Mouse (Mus musculus) MEL (cell line): ENCODE data around the gene Tex38. TPM values are rescaled to one million over a fixed set of nuclear protein-coding genes. Genes with fewer than 3 reads are reported as not detected.

ENCODE experiments used
- DNase-seq: peaks from one replicate; pipeline ENCODE4 v3.0.0; 2011; ENCODE audit warnings: low read depth, low spot score
- H3K27ac ChIP-seq: 2 replicates; pipeline ENCODE4 v1.5.1; 2012; ENCODE audit warnings: low read depth, mild to moderate bottlenecking, control low read depth, low read length, moderate library complexity; ENCODE audit not compliant: control insufficient read depth
- H3K27me3 ChIP-seq, 2 experiments: fragments of 150-350 bp in 1 of 2; sonication (generic) in 1 of 2; 2 replicates each; pipeline ENCODE4 v1.6.1; 2012; ENCODE audit warnings: low read length in 2 of 2, mild to moderate bottlenecking in 2 of 2, improper control_type of control experiment in 1 of 2, moderate library complexity in 1 of 2; ENCODE audit not compliant: insufficient read depth in 2 of 2, control insufficient read depth in 1 of 2
- H3K36me3 ChIP-seq, 2 experiments: 2 replicates each; pipeline ENCODE4 v1.6.1; 2012 to 2014; ENCODE audit warnings: low read length in 2 of 2, improper control_type of control experiment in 1 of 2, inconsistent platforms in 1 of 2, mild to moderate bottlenecking in 1 of 2; ENCODE audit not compliant: insufficient read depth in 2 of 2, control insufficient read depth in 1 of 2
- H3K4me1 ChIP-seq, 2 experiments: fragments of 150-350 bp in 1 of 2; sonication (generic) in 1 of 2; 2 replicates each; pipeline ENCODE4 v1.6.1; 2012; ENCODE audit warnings: low read length in 2 of 2, improper control_type of control experiment in 1 of 2, mild to moderate bottlenecking in 1 of 2; ENCODE audit not compliant: insufficient read depth in 2 of 2, control insufficient read depth in 1 of 2
- H3K4me3 ChIP-seq, 2 experiments: fragments of 150-350 bp in 1 of 2; sonication (generic) in 1 of 2; 2 replicates each; pipeline ENCODE4 v1.5.1; 2012; ENCODE audit warnings: low read depth in 2 of 2, low read length in 2 of 2, mild to moderate bottlenecking in 2 of 2, moderate library complexity in 2 of 2, control low read depth in 1 of 2, improper control_type of control experiment in 1 of 2; ENCODE audit not compliant: control insufficient read depth in 1 of 2, insufficient read depth in 1 of 2
- H3K79me2 ChIP-seq: 2 replicates; pipeline ENCODE4 v1.6.1; 2012; ENCODE audit warnings: mild to moderate bottlenecking, low read length, moderate library complexity; ENCODE audit not compliant: control insufficient read depth, poor library complexity, insufficient read depth
- H3K9ac ChIP-seq: 2 replicates; pipeline ENCODE4 v1.6.1; 2012; ENCODE audit warnings: low read depth, mild to moderate bottlenecking, control low read depth, low read length, moderate library complexity; ENCODE audit not compliant: control insufficient read depth, poor library complexity, severe bottlenecking
- H3K9me3 ChIP-seq: fragments of 150-350 bp; sonication (generic); replicated peaks from 2 replicates; pipeline ENCODE4 v1.6.1; 2012; ENCODE audit warnings: mild to moderate bottlenecking, low read length, improper control_type of control experiment, moderate library complexity; ENCODE audit not compliant: insufficient read depth
- BHLHE40 ChIP-seq: IDR thresholded peaks from 2 replicates; pipeline ENCODE4 v1.6.1; 2012; ENCODE audit warnings: low read depth, mild to moderate bottlenecking, inconsistent platforms, low read length, improper control_type of control experiment, borderline replicate concordance
- CHD2 ChIP-seq: IDR thresholded peaks from 2 replicates; pipeline ENCODE4 v1.6.1; 2011; ENCODE audit warnings: low read length, improper control_type of control experiment
- CTCF ChIP-seq, 3 experiments: IDR thresholded peaks in 2 of 3; conservative IDR thresholded peaks in 1 of 3; 2 replicates each; pipeline ENCODE4 v1.5.1; 2011 to 2012; ENCODE audit warnings: low read length in 3 of 3, low read depth in 2 of 3, mild to moderate bottlenecking in 2 of 3, improper control_type of control experiment in 1 of 3, inconsistent platforms in 1 of 3, mixed read lengths in 1 of 3, moderate library complexity in 1 of 3; ENCODE audit not compliant: control insufficient read depth in 1 of 3, insufficient read depth in 1 of 3, poor library complexity in 1 of 3, severe bottlenecking in 1 of 3
- E2F4 ChIP-seq: IDR thresholded peaks from 2 replicates; pipeline ENCODE4 v1.6.1; 2011; ENCODE audit warnings: low read depth, low read length, improper control_type of control experiment, borderline replicate concordance
- EP300 ChIP-seq, 2 experiments: IDR thresholded peaks; 2 replicates each; pipeline ENCODE4 v1.6.1; 2011; ENCODE audit warnings: improper control_type of control experiment in 2 of 2, low read length in 2 of 2, low read depth in 1 of 2, mild to moderate bottlenecking in 1 of 2
- ETS1 ChIP-seq: IDR thresholded peaks from 2 replicates; pipeline ENCODE4 v1.6.1; 2012; ENCODE audit warnings: low read depth, mild to moderate bottlenecking, inconsistent platforms, low read length, improper control_type of control experiment, moderate library complexity
- KAT2A ChIP-seq: conservative IDR thresholded peaks from 2 replicates; pipeline ENCODE4 v1.6.1; 2012; ENCODE audit warnings: low read depth, low read length, improper control_type of control experiment, inconsistent platforms
- MAX ChIP-seq: IDR thresholded peaks from 2 replicates; pipeline ENCODE4 v1.6.1; 2011; ENCODE audit warnings: low read length, improper control_type of control experiment
- MEF2A ChIP-seq: IDR thresholded peaks from 2 replicates; pipeline ENCODE4 v1.6.1; 2014; ENCODE audit warnings: low read depth, mild to moderate bottlenecking, inconsistent platforms, low read length, improper control_type of control experiment; ENCODE audit not compliant: poor library complexity, insufficient replicate concordance, severe bottlenecking; ENCODE audit errors: extremely low read depth
- MYB ChIP-seq: IDR thresholded peaks from 2 replicates; pipeline ENCODE4 v1.6.1; 2011; ENCODE audit warnings: mild to moderate bottlenecking, low read depth, low read length, improper control_type of control experiment
- NRF1 ChIP-seq: IDR thresholded peaks from 2 replicates; pipeline ENCODE4 v1.6.1; 2014; ENCODE audit warnings: low read depth, mild to moderate bottlenecking, inconsistent platforms, low read length, improper control_type of control experiment, moderate library complexity; ENCODE audit not compliant: poor library complexity, insufficient read depth, severe bottlenecking
- POLR2AphosphoS2 ChIP-seq: IDR thresholded peaks from 2 replicates; pipeline ENCODE4 v1.6.1; 2011; ENCODE audit warnings: low read length, improper control_type of control experiment
- TAL1 ChIP-seq: IDR thresholded peaks from 2 replicates; pipeline ENCODE4 v1.6.1; 2012; ENCODE audit warnings: mild to moderate bottlenecking, inconsistent platforms, low read length, moderate library complexity, mixed read lengths
- TBP ChIP-seq: IDR thresholded peaks from 2 replicates; pipeline ENCODE4 v1.8.0; 2011; ENCODE audit warnings: low read depth, low read length, improper control_type of control experiment
- UBTF ChIP-seq: IDR thresholded peaks from 2 replicates; pipeline ENCODE4 v1.6.1; 2012; ENCODE audit warnings: low read depth, mild to moderate bottlenecking, inconsistent platforms, low read length, improper control_type of control experiment, moderate library complexity, borderline replicate concordance; ENCODE audit not compliant: insufficient read depth
- USF1 ChIP-seq: IDR thresholded peaks from 2 replicates; pipeline ENCODE4 v1.6.1; 2014; ENCODE audit warnings: low read depth, mild to moderate bottlenecking, inconsistent platforms, low read length, improper control_type of control experiment, moderate library complexity
- ZNF384 ChIP-seq: IDR thresholded peaks from 2 replicates; pipeline ENCODE4 v1.6.1; 2012; ENCODE audit warnings: low read depth, mild to moderate bottlenecking, inconsistent platforms, low read length, improper control_type of control experiment
- polyA plus RNA-seq, 2 experiments: library from polyadenylated mRNA; stranded (reverse) in 1 of 2; unstranded in 1 of 2; fragments of >175 nt in 1 of 2; fragments of >200 nt in 1 of 2; gene quantifications; 2 replicates each; pipeline versions ENCODE4 v1.2.1 to v1.2.4; 2012; ENCODE audit warnings: low replicate concordance in 2 of 2, low read depth in 1 of 2; ENCODE audit not compliant: insufficient read length in 2 of 2, insufficient read depth in 1 of 2, missing spikeins in 1 of 2
- total RNA-seq: library from RNA; depleted of rRNA; stranded (reverse); fragments of 300-350 nt; gene quantifications from 2 replicates; pipeline ENCODE4 v1.2.3, GENCODE M21; 2012

The Tex38 gene
- total and polyA plus RNA-seq, 3 experiments = 0.15 TPM; not detected in 2

- H3K4me3 ChIP-seq = no peak overlapping the region
- no peaks in the 10 kb centered on the region for H3K9me3 ChIP-seq
- no peak overlapping the region for H3K27ac ChIP-seq
- no peak overlapping the region for H3K9ac ChIP-seq
- H3K4me1 ChIP-seq = peaks cover 7 to 9% of the 10 kb centered on the region in 2 experiments; a peak in 3 of 4 replicates
- H3K36me3 ChIP-seq = peaks cover 3 to 10% of the 10 kb centered on the region in 2 experiments
- H3K79me2 ChIP-seq = no peaks in the 10 kb centered on the region
- H3K27me3 ChIP-seq = no peaks in the 10 kb centered on the region
- TF ChIP-seq NRF1 (no peak), MEF2A (no peak), TAL1 (no peak), ZNF384 (no peak), E2F4 (no peak), MAX (no peak), TBP (no peak), KAT2A (no peak), POLR2AphosphoS2 (no peak), ETS1 (no peak), CHD2 (no peak), CTCF (IDR thresholded peaks at IDR 0.05 in 2 of 3, conservative IDR thresholded peaks at IDR 0.05 in 1 of 3; ENCODE audit: control insufficient read depth in 1 of 3, insufficient read depth in 1 of 3, low read depth in 2 of 3, low read length in 3 of 3, poor library complexity in 1 of 3, severe bottlenecking in 1 of 3) (no peak), BHLHE40 (no peak), EP300 (IDR thresholded peaks at IDR 0.05; ENCODE audit: low read depth in 1 of 2, low read length in 2 of 2) (no peak)
- no peak for DNase-seq
Measured at GRCm38 (mm10) chr4:115815606-115816005, 34.8 kb upstream of the Tex38 start.

- H3K36me3 ChIP-seq = peaks cover 0 to 3% of the 10 kb centered on the region in 2 experiments; a peak in 2 of 4 replicates
- no peaks in the 10 kb centered on the region for H3K9me3 ChIP-seq
- H3K9ac ChIP-seq = no peak overlapping the region
- H3K4me3 ChIP-seq = no peak overlapping the region
- TF ChIP-seq UBTF (no peak), MYB (no peak), POLR2AphosphoS2 (no peak), USF1 (no peak)
- no peak overlapping the region for H3K27ac ChIP-seq
- DNase-seq = no peak
- no peaks in the 10 kb centered on the region for H3K27me3 ChIP-seq
- peaks cover 0 to 2% of the 10 kb centered on the region in 2 experiments; a peak in 1 of 4 replicates for H3K4me1 ChIP-seq
- H3K79me2 ChIP-seq = no peaks in the 10 kb centered on the region
Measured at GRCm38 (mm10) chr4:115812326-115812725, 31.5 kb upstream of the Tex38 start.
